Mouse (Mus musculus): ENCODE measurements around the gene Ndufa13. TPM values are rescaled to one million over a fixed set of nuclear protein-coding genes. Genes with fewer than 3 reads are reported as not detected.
"Not testable (repeated sequence)": the region's sequence is repeated elsewhere in the genome, so short reads cannot be mapped to it uniquely, and the experiment has no call there.

Ndufa13 gene
- total RNA-seq (2021): 100 to 1,000 TPM; 237 to 261 TPM
- long read RNA-seq, experiment 1, partial matches to known transcripts: 686 of 702 reads
- long read RNA-seq, experiment 1, other reads (novel, unspliced or antisense): 16 of 702 reads
- long read RNA-seq, experiment 2, partial matches to known transcripts: 659 of 667 reads
- long read RNA-seq, experiment 2, other reads (novel, unspliced or antisense): 8 of 667 reads

- peak; percentile 54 for DNase-seq
Observed at GRCm38 (mm10) chr8:69902163-69903062, at the start of gene Ndufa13, which contains the start of the genes Tssk6 and Yjefn3. Ndufa13 (minus strand) TSS chr8:69902558. Tssk6 (plus strand) TSS chr8:69902184. Yjefn3 (minus strand) TSS chr8:69902712.

GRCm38 (mm10) chr8:69950300-69950699 is 47.9 kb upstream of the Ndufa13 start:
- no peak for DNase-seq

- not testable (repeated sequence) for DNase-seq
Observed at GRCm38 (mm10) chr8:69942495-69942894, 40.1 kb upstream of the Ndufa13 start.

- DNase-seq: no peak
Observed at GRCm38 (mm10) chr8:69940386-69940785, 38.0 kb upstream of the Ndufa13 start.

- DNase-seq: no peak
Observed at GRCm38 (mm10) chr8:69939633-69940032, 37.3 kb upstream of the Ndufa13 start.

GRCm38 (mm10) chr8:69938245-69938982 is 36.1 kb upstream of the Ndufa13 start:
- DNase-seq: no peak

- no peak for DNase-seq
Observed at GRCm38 (mm10) chr8:69937466-69937865, 35.1 kb upstream of the Ndufa13 start.

- DNase-seq: peak; percentile 39
Observed at GRCm38 (mm10) chr8:69936050-69936794, 33.9 kb upstream of the Ndufa13 start.

GRCm38 (mm10) chr8:69935431-69935830 is 33.1 kb upstream of the Ndufa13 start:
- DNase-seq: no peak

- DNase-seq: no peak
Observed at GRCm38 (mm10) chr8:69934582-69934981, 32.2 kb upstream of the Ndufa13 start.

- no peak for DNase-seq
Observed at GRCm38 (mm10) chr8:69933811-69934210, 31.5 kb upstream of the Ndufa13 start.

- no peak for DNase-seq
Observed at GRCm38 (mm10) chr8:69926901-69927300, 24.5 kb upstream of the Ndufa13 start.

- no peak for DNase-seq
Observed at GRCm38 (mm10) chr8:69923986-69924385, 21.6 kb upstream of the Ndufa13 start.

GRCm38 (mm10) chr8:69921141-69921540 is 18.8 kb upstream of the Ndufa13 start:
- DNase-seq: no peak

GRCm38 (mm10) chr8:69919876-69920662 is 17.7 kb upstream of the Ndufa13 start:
- DNase-seq: peak; percentile 60

GRCm38 (mm10) chr8:69919010-69919409 is 16.7 kb upstream of the Ndufa13 start:
- DNase-seq: peak; percentile 85

GRCm38 (mm10) chr8:69918506-69918905 is 16.1 kb upstream of the Ndufa13 start:
- DNase-seq: no peak

- DNase-seq: no peak
Observed at GRCm38 (mm10) chr8:69915748-69916147, 13.4 kb upstream of the Ndufa13 start.

- no peak for DNase-seq
Observed at GRCm38 (mm10) chr8:69914526-69914925, 12.2 kb upstream of the Ndufa13 start.

GRCm38 (mm10) chr8:69912478-69913074 is 10.2 kb upstream of the Ndufa13 start:
- no peak for DNase-seq

GRCm38 (mm10) chr8:69911917-69912316 is 9.6 kb upstream of the Ndufa13 start:
- DNase-seq: no peak
